Mouse (Mus musculus): Measurements from ENCODE around the gene Klf1. TPM values are rescaled to one million over a fixed set of nuclear protein-coding genes. Genes with fewer than 3 reads are reported as not detected.

The Klf1 gene
- total RNA-seq (2015; ENCODE audit: low replicate concordance) = 58.9 and 59.8 TPM in 2 replicates
- 85.0 and 116 TPM in 2 replicates for total RNA-seq (2017; ENCODE audit: low replicate concordance)

GRCm38 (mm10) chr8:84901752-84902151 lies at the start of gene Klf1:
Klf1 (plus strand) TSS chr8:84901928.
- ATAC-seq (replicated peaks; ENCODE audit: low FRiP score, poor library complexity, severe bottlenecking) = peak; percentile 67

DNA sequence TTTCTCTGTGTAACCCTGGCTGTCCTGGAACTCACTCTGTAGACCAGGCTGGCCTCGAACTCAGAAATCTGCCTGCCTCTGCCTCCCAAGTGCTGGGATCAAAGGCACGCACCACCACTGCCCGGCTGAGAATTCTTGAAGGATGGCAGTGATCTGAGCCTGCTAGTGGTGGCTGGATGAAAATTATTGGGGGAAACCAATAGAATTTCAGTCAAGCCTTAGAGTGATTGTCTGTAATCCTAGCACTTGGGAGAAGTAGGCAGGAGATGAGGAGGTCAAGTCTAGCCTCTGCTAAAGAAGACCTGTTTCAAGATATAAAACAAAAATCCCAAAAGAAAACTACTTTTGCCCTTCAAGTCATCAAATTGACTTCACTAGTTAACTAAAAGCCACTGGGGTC lies 45.3 kb upstream of the Klf1 start:
- peak; percentile 30 for ATAC-seq (replicated peaks; ENCODE audit: low FRiP score, poor library complexity, severe bottlenecking)

GRCm38 (mm10) chr8:84856864-84857441 lies 44.8 kb upstream of the Klf1 start, which contains the start of gene Farsa:
Farsa (plus strand) TSS chr8:84856989.
- peak; percentile 95 for ATAC-seq (replicated peaks; ENCODE audit: low FRiP score, poor library complexity, severe bottlenecking)

DNA sequence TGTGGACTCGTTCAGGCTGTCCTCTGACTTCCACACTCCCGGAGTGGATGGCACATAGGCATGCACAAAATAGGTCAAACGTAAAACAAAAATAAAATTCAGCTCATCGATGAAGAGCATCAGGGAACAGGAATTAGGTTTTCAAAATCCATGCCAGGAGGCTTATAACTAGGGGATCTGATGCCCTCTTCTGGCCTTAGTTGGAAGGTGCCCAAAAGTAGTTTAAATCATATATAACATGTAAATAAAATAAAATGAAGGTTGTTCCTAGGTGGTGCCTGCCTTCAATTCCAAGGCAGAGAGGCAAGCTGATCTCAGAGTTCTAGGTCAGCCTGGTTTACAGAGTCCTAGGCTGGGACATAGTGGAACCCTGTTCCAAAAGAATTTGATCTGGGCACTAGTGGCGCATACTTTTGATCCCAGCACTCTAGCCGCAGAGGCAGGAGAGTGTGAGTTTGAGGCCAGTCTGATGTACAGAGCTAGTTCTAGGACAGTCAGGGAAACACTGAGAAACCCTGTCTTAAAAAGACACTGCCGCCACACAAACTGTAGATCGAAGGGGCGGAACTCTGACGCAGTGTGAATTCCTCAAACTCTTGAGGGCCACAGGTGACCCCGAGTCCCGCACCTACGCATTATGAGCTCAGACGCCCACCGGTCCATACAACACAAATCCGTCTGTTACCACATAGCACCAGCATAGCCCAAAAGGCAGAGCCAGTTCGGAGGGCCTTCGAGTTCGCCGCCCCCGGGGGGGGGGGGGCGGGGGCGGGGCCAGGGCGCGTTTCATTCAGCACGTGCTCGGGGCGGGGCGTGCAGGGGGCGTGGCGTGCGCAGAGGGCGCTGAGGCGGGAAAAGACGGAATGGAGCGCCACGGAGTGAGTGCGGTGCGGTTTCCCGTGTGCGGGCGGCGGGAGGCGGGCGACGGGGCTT lies 30.1 kb upstream of the Klf1 start, which contains the start of gene Syce2:
TSS of gene Syce2 (plus strand) at position 736 of the 933 bp plus-strand sequence.
- peak; percentile 75 for ATAC-seq (replicated peaks; ENCODE audit: low FRiP score, poor library complexity, severe bottlenecking)

GRCm38 (mm10) chr8:84872309-84872965 lies 29.3 kb upstream of the Klf1 start:
- peak; percentile 73 for ATAC-seq (replicated peaks; ENCODE audit: low FRiP score, poor library complexity, severe bottlenecking)

GRCm38 (mm10) chr8:84873016-84873415 lies 28.7 kb upstream of the Klf1 start:
- ATAC-seq (replicated peaks; ENCODE audit: low FRiP score, poor library complexity, severe bottlenecking) = no peak

DNA sequence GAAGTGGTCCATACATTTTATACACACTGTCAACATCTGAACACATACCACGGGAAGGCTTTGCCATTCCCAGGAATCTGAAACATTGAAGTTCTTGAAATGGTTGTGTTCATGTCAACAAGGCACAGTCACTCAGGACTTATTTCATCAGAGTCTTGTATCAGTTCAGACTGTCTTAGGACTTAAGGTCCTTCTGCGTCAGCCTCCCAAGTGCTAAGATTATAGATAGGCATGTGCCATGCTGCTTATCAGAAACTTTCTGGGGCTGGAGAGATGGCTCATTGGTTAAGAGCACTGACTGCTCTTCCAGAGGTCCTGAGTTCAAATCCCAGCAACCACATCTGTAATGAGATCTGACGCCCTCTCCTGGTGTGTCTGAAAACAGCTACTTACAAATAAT lies 27.4 kb upstream of the Klf1 start:
- no peak for ATAC-seq (replicated peaks; ENCODE audit: low FRiP score, poor library complexity, severe bottlenecking)

- no peak for ATAC-seq (replicated peaks; ENCODE audit: low FRiP score, poor library complexity, severe bottlenecking)
Measured at GRCm38 (mm10) chr8:84877297-84878035, 24.3 kb upstream of the Klf1 start.

DNA sequence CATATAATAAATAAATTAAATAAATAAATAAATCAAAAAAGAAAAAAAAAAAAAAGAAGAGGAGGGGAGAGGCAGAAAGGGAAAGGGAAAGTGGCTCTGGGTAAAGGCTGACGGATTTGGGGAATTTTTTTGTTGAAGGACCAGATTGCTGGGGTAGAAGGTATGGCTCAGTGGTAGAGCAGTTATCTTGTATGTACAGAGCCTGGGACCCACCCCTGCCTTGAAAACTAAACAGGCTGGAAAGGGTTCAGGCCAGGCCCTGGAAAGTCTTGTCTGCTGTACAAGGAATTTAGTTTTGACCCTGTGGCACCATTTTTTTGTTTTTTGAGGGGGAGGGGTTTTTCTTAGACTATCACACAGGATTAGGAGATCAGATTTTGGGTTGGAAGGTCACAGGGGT lies 22.8 kb upstream of the Klf1 start:
- peak; percentile 68; the same call in 1 of the 2 replicates for ATAC-seq (replicated peaks; ENCODE audit: low FRiP score, poor library complexity, severe bottlenecking)

DNA sequence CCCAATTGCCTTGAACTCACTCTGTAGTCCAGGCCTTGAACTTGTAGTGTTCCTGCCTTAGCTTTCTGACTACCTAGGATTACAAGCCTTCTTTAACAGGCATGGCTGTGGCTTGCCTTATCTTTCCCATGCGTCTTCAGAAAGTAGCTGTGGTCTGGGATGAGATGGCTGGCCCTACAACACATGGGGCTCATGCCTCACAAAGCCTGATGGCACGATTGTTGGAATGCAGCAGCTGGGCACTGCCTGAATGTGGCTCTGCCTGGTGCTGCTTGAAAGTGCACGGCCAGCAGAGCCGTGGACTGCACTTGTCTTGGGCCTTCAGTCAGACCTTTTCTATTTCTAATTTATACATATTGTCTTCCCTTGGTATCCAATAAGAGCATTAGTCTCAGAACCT lies 17.0 kb upstream of the Klf1 start:
- no peak for ATAC-seq (replicated peaks; ENCODE audit: low FRiP score, poor library complexity, severe bottlenecking)

DNA sequence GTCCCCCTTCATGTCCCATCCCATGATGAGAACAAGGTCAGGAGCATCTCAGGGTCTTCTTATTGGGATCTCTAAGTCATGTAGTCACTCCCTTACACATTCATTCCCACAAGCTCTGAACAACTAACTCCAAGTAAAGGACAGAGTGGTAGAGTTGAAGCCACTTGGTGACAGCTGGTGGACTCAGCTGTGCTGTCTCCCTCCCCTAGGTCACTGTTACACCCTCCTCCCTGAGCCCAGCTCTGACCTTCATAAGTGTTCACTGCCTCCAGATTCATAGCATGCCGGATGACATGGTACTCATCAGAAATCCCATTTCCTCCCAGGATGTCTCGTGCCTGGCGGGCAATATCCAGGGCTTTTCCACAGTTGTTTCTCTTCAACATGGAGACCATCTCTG lies 13.4 kb upstream of the Klf1 start:
- no peak for ATAC-seq (replicated peaks; ENCODE audit: low FRiP score, poor library complexity, severe bottlenecking)

DNA sequence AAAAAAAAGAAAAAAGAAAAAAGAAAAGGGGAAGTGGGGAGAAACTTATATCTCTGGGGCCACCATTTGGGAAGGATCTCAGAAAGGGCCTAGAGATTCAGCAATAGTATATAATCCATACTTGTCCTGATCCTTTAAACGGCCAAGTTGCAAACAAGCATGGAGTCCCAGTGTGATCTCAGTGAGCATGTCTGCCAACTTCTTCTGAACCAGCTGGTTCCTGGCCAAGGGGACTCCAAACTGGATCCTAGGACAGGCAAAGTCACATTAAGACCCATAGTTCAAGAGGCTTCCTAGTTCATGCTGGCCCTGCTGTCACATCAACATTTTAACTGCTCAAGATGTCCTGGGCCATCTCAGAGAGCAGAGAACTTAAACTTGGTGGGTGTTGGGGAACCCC lies 12.6 kb upstream of the Klf1 start:
- no peak for ATAC-seq (replicated peaks; ENCODE audit: low FRiP score, poor library complexity, severe bottlenecking)

GRCm38 (mm10) chr8:84892993-84893708 lies 8.6 kb upstream of the Klf1 start:
- ATAC-seq (replicated peaks; ENCODE audit: low FRiP score, poor library complexity, severe bottlenecking) = no peak

GRCm38 (mm10) chr8:84893709-84894134 lies 8.0 kb upstream of the Klf1 start, which contains the start of gene Gcdh:
Gcdh (minus strand) TSS chr8:84893921.
- ATAC-seq (replicated peaks; ENCODE audit: low FRiP score, poor library complexity, severe bottlenecking) = peak; percentile 96

DNA sequence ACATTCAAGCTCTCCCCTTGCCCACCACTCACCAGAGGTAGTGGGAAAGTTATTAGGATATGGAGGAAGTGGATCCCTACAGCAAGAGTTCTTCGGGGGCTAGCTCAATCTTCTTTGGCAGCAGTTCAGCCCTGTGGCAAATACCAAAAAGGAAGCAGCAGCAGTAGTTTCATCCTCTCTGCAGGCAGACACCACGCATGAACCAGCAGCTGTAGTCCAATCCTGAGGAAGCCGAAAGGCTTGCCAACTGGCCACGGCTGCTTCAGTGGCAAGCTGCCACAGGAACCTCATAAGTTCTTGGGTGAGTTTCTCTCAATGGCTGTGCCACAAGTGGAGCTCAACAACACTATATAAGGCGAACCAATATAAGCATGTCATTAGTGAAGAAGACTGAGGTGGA lies 5.8 kb upstream of the Klf1 start:
- no peak for ATAC-seq (replicated peaks; ENCODE audit: low FRiP score, poor library complexity, severe bottlenecking)

DNA sequence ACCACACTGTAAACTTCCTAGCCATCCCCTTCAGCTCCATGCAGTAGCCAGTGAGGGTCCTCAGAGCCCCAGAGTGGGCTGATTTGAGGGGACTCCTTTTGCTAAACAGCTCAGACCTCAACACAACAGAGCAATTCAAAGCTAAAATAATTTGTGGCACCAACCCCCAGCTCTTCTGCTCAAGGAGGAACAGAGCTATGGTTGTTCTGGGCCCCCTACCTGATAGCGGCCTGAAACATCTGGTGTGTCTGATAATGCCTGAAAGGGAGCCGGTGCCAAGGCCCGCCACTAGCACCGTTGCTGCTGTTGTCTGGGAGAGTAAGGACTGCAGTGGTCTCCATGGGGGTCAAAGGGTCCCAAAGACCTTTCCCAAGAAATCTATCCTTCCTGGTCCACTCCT lies 657 bp upstream of the Klf1 start:
- ATAC-seq (replicated peaks; ENCODE audit: low FRiP score, poor library complexity, severe bottlenecking) = peak; percentile 75

DNA sequence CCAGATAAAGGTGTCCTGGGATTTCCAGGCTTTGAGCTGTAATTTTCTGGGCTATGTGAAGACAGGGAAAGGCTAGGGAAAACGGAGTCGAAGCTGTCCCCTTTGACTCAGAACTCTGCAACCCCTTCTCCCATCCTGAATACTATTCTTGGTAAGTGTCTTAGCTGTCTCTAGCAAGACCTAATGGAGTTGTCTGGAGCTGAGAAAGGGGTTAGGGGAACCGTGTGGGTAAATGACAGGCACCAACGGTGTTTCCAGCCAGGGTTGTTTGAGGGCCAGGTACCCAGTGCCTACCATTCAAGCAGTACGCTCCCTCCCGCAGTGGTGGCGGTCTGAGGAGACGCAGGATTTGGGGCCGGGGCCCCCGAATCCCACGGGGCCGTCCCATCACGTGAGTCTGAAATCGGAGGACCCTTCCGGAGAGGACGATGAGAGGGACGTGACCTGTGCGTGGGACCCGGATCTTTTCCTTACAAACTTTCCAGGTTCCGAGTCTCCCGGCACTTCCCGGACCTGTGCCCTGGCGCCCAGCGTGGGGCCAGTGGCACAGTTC lies 715 bp downstream of the Klf1 start:
- no peak for ATAC-seq (replicated peaks; ENCODE audit: low FRiP score, poor library complexity, severe bottlenecking)

DNA sequence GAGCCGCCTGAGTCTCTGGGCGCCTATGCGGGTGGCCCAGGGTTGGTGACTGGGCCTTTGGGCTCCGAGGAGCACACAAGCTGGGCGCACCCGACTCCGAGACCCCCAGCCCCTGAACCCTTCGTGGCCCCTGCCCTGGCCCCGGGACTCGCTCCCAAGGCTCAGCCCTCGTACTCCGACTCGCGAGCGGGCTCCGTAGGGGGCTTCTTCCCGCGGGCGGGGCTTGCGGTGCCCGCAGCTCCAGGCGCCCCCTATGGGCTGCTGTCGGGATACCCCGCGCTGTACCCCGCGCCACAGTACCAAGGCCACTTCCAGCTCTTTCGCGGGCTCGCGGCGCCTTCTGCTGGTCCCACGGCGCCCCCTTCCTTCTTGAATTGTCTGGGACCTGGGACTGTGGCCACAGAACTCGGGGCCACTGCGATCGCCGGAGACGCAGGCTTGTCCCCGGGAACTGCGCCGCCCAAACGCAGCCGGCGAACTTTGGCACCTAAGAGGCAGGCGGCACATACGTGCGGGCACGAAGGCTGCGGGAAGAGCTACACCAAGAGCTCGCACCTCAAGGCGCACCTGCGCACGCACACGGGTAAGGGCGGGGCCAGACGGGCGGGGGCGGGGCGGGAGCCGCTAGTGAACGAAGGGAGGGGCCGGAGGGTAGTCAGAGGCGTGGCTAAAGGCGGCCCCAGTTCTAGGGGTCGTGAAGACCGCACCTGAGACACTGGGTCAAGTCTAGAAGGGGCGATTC lies 1.4 kb downstream of the Klf1 start:
- peak; percentile 60 for ATAC-seq (replicated peaks; ENCODE audit: low FRiP score, poor library complexity, severe bottlenecking)

Data from erythroblast, adult 5-6 weeks (primary cell).